Mouse (Mus musculus) stomach, postnatal 0 days (tissue): ENCODE results near the gene Aurkb. TPM values are rescaled to one million over a fixed set of nuclear protein-coding genes. Genes with fewer than 3 reads are reported as not detected.

Experiments
- ATAC-seq: fragments of 200-750 bp; cut with Nextera tagmentation; 2 replicates; pipeline ENCODE4 v1.8.0; 2017; ENCODE audit not compliant: low FRiP score, low TSS enrichment
- DNase-seq: peaks from one replicate; pipeline ENCODE4 v3.0.0-alpha.2; 2016; ENCODE audit warnings: low spot score
- H3K27ac ChIP-seq: fragments of 300-500 bp; sonication (generic); replicated peaks from 2 replicates; pipeline ENCODE4 v1.5.1; 2014; ENCODE audit warnings: mild to moderate bottlenecking, control low read depth
- H3K27me3 ChIP-seq: fragments of 300-500 bp; sonication (generic); 2 replicates; pipeline ENCODE4 v1.6.1; 2014; ENCODE audit warnings: low read length; ENCODE audit not compliant: control insufficient read depth, insufficient read depth
- H3K36me3 ChIP-seq: fragments of 300-500 bp; sonication (generic); 2 replicates; pipeline ENCODE4 v1.6.1; 2014; ENCODE audit warnings: low read length, mixed read lengths; ENCODE audit not compliant: control insufficient read depth, insufficient read depth
- H3K4me1 ChIP-seq: fragments of 300-500 bp; sonication (generic); replicated peaks from 2 replicates; pipeline ENCODE4 v1.6.1; 2014; ENCODE audit warnings: antibody characterized with exemption; ENCODE audit not compliant: control insufficient read depth, insufficient read depth
- H3K4me2 ChIP-seq: fragments of 300-500 bp; sonication (generic); replicated peaks from 2 replicates; pipeline ENCODE4 v1.6.1; 2014; ENCODE audit warnings: low read depth, mild to moderate bottlenecking, control low read depth, moderate library complexity
- H3K4me3 ChIP-seq: fragments of 300-500 bp; sonication (generic); 2 replicates; pipeline ENCODE4 v1.5.1; 2014; ENCODE audit warnings: low read depth, low read length, control low read depth
- H3K9ac ChIP-seq: fragments of 300-500 bp; sonication (generic); 2 replicates; pipeline ENCODE4 v1.6.1; 2014; ENCODE audit warnings: mild to moderate bottlenecking, low read length, control low read depth, mixed read lengths
- H3K9me3 ChIP-seq: fragments of 300-500 bp; sonication (generic); 2 replicates; pipeline ENCODE4 v1.6.1; 2016; ENCODE audit warnings: low read length; ENCODE audit not compliant: control insufficient read depth
- CTCF ChIP-seq: IDR thresholded peaks from 2 replicates; pipeline ENCODE4 v1.5.1; 2016; ENCODE audit warnings: antibody characterized with exemption, low read depth, mild to moderate bottlenecking, moderate library complexity
- EP300 ChIP-seq: optimal IDR thresholded peaks from 2 replicates; pipeline ENCODE3; 2016; ENCODE audit warnings: antibody characterized with exemption
- WGBS: fragments of 180-500 bp; shearing (Covaris S2); extraction: QIAGEN DNeasy Blood & Tissue Kit; methylation state at CpG from one replicate; pipeline ENCODE4 v1.1.7; 2014; 5-methylcytosine and 5-hydroxymethylcytosine counted together
- polyA plus RNA-seq: library from polyadenylated mRNA; unstranded; fragments of >200 nt; fragmentation: Nextera tagmentation; extraction: Ambion mirVana; gene quantifications from 2 replicates; pipeline ENCODE4 v1.2.1, GENCODE M21; 2015

Gene Aurkb
- polyA plus RNA-seq, 1 experiment from 2014 or later: 34.0 TPM

DNA sequence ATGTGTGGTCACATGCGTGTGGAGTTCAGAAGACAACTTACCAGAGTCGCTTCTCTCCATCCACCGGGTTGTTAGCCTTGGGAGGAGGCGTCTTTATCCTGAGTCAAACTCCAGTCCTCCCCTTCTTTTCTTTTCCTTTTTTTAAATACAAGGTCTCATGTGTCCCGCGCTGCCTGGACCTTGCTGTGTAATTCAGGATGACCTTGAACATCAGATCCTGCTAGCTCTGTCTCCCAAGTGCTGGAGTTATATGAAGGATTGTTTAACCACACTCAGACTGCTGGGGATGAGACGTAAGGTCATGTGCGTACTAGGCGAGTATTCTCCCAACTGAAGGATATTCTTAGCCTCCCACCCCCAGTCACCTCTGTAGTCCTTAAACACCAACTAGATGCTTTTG is 31.9 kb downstream of the Aurkb start:
- TF ChIP-seq EP300: no peak
- no peak for TF ChIP-seq CTCF
- no peak overlapping the region for H3K4me3 ChIP-seq
- no peaks in the 10 kb centered on the region for H3K9me3 ChIP-seq
- no peaks in the 10 kb centered on the region for H3K36me3 ChIP-seq
- no peak overlapping the region for H3K4me2 ChIP-seq
- 79% methylated on average over 9 of the region's 9 CpGs for WGBS
- no peak overlapping the region for H3K27ac ChIP-seq
- no peaks in the 10 kb centered on the region for H3K27me3 ChIP-seq
- H3K4me1 ChIP-seq: no peaks in the 10 kb centered on the region
- ATAC-seq (no peak), DNase-seq (no peak)
- H3K9ac ChIP-seq: no peak overlapping the region

GRCm38 (mm10) chr11:69078041-69078440 is 32.6 kb downstream of the Aurkb start:
- Histone ChIP-seq H3K27me3 (no peaks in the 10 kb centered on the region), H3K9ac (no peak overlapping the region), H3K4me1 (no peaks in the 10 kb centered on the region), H3K4me2 (no peak overlapping the region), H3K27ac (no peak overlapping the region), H3K4me3 (no peak overlapping the region), H3K36me3 (no peaks in the 10 kb centered on the region), H3K9me3 (no peaks in the 10 kb centered on the region)
- ATAC-seq: no peak
- DNase-seq: no peak
- no peak for TF ChIP-seq CTCF
- TF ChIP-seq EP300: no peak
- 73% methylated on average over 6 of the region's 6 CpGs for WGBS

- DNase-seq: no peak
- ATAC-seq: peak; percentile 58
Observed at GRCm38 (mm10) chr11:69078805-69079438, 33.5 kb downstream of the Aurkb start.

DNA sequence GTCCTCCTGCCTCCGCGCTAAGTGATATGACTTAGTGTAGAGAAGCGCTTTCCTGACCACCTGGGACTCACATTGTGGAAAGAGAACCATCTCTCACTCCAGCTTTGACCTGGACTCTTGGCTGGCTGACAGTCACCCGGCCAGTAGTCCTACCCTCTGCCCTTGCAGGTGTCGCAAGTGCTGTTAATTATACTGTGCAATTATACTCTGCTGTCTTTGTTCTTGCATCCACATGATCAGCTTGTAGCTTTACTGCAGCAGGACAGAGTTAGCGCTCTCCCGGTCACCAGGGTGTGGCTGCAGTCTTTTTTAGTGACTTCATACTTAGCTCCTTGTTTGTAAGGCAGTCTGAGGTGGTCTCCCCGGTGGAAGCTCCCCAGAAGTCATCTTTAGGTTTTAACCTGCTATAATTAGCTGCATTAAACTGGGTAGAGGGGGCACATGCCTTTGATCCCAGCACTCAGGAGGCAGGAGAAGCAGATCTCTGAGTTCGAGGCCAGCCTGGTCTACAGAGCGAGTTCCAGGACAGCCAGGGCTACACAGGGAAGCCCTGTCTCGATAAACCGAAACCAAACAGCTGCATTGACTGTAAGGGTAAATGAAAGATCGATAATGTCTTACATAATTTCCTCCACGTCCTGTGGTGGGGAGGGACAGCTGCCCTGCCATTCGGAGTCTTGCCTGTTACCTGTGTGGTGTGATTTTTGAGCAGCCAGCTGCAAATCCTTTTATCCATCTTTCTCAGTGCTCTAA is 34.8 kb downstream of the Aurkb start:
- DNase-seq (no peak), ATAC-seq (0 out of 2 replicates have a peak, but pooled peaks have one; percentile 43)
- H3K4me2 ChIP-seq: no peak overlapping the region
- no peaks in the 10 kb centered on the region for H3K27me3 ChIP-seq
- TF ChIP-seq EP300 (no peak), CTCF (no peak)
- WGBS: 77% methylated on average over 15 of the region's 15 CpGs
- no peaks in the 10 kb centered on the region for H3K36me3 ChIP-seq
- no peak overlapping the region for H3K27ac ChIP-seq
- no peaks in the 10 kb centered on the region for H3K9me3 ChIP-seq
- no peak overlapping the region for H3K4me3 ChIP-seq
- no peak overlapping the region for H3K9ac ChIP-seq
- no peaks in the 10 kb centered on the region for H3K4me1 ChIP-seq

More at GRCm38 (mm10) chr11:69078805-69079438, 33.5 kb downstream of the Aurkb start:
- no peaks in the 10 kb centered on the region for H3K9me3 ChIP-seq
- TF ChIP-seq EP300 (no peak), CTCF (no peak)
- H3K9ac ChIP-seq: no peak overlapping the region
- no peaks in the 10 kb centered on the region for H3K36me3 ChIP-seq
- no peaks in the 10 kb centered on the region for H3K27me3 ChIP-seq
- 58% methylated on average over 5 of the region's 5 CpGs for WGBS
- H3K4me1 ChIP-seq: no peaks in the 10 kb centered on the region
- H3K27ac ChIP-seq: no peak overlapping the region
- no peak overlapping the region for H3K4me3 ChIP-seq
- H3K4me2 ChIP-seq: no peak overlapping the region

- DNase-seq: no peak
- TF ChIP-seq EP300 (no peak), CTCF (no peak)
- no peak overlapping the region for H3K4me2 ChIP-seq
- no peaks in the 10 kb centered on the region for H3K4me1 ChIP-seq
- no peak overlapping the region for H3K4me3 ChIP-seq
- WGBS: 89% methylated on average over 8 of the region's 8 CpGs
- no peak for ATAC-seq
- H3K27ac ChIP-seq: no peak overlapping the region
- no peak overlapping the region for H3K9ac ChIP-seq
- H3K36me3 ChIP-seq: no peaks in the 10 kb centered on the region
- H3K27me3 ChIP-seq: no peaks in the 10 kb centered on the region
- H3K9me3 ChIP-seq: no peaks in the 10 kb centered on the region
Observed at GRCm38 (mm10) chr11:69080855-69081222, 35.4 kb downstream of the Aurkb start.

DNA sequence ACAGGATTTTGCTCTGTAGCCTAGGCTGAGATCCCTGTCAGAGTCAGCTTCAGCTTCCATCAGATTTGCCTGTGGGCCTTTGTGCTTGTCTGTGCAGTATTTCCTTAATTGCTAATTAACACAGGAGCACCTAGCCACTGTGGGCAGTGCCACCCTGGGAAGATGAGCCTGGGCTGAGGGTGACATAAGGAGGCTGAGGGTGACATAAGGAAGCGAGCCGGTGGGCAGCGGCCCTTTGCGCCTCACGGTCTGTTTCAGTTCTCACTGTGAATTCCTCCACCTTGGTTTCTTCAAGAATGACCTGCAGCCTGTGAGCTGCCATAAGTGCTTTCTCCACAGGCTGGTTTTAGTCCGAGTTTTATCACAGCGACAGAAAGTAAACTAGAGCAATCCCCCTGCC is 36.2 kb downstream of the Aurkb start:
- DNase-seq: no peak
- ATAC-seq: no peak
- H3K4me3 ChIP-seq: no peak overlapping the region
- H3K36me3 ChIP-seq: no peaks in the 10 kb centered on the region
- no peaks in the 10 kb centered on the region for H3K4me1 ChIP-seq
- H3K27me3 ChIP-seq: no peaks in the 10 kb centered on the region
- no peak overlapping the region for H3K9ac ChIP-seq
- H3K9me3 ChIP-seq: no peaks in the 10 kb centered on the region
- 78% methylated on average over 7 of the region's 7 CpGs for WGBS
- H3K4me2 ChIP-seq: no peak overlapping the region
- H3K27ac ChIP-seq: no peak overlapping the region
- TF ChIP-seq CTCF (no peak), EP300 (no peak)
